Mouse (Mus musculus) lung, postnatal 10 days (tissue): ENCODE results near the gene Sorl1.
"Not testable (repeated sequence)": the region's sequence is repeated elsewhere in the genome, so short reads cannot be mapped to it uniquely, and the experiment has no call there.

Experiments
- DNase-seq: peaks from one replicate; pipeline ENCODE4 v3.0.0; 2021

Sorl1 gene

DNA sequence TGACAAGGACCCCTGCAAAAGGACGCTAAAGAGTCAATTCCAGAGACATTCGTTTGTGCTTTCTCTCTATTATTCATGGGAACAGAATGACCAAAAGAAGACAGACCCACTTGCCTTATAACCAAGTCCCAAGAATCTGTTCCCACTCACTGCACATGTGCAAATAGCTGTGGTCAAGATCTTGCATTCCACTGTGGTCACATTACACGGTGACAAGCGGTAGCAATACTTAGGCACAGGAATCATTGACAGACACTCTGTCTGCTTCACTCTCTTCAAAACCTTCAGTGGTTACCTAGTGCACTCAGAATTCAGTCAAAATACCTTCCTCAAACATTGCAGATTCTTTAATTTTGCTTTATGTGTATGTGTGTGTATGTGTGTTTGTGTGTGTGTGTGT, 36.2 kb downstream of the Sorl1 start:
- DNase-seq: peak; percentile 51

DNA sequence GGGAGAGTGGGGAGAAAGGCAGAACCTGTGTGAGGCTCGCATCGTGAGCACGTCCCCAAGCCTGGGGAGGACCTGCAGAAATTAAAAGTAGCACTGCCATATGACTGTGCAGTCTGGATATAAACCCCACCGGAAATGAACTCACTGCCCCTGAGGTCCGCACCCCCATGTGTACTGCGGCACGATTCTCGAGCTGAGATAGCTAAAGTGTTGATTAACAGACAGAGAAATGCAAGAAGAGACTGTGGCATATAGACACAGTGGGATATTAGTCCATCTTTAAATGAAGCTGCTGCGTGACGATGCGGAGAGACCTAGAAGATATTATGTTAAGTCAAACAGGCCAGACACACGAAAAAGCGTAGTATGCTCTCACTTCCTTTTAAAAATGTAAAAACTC, 38.1 kb downstream of the Sorl1 start:
- no peak for DNase-seq

GRCm38 (mm10) chr9:42083661-42084067, 40.4 kb downstream of the Sorl1 start:
- DNase-seq: no peak

GRCm38 (mm10) chr9:42081681-42082530, 42.2 kb downstream of the Sorl1 start:
- no peak for DNase-seq

DNA sequence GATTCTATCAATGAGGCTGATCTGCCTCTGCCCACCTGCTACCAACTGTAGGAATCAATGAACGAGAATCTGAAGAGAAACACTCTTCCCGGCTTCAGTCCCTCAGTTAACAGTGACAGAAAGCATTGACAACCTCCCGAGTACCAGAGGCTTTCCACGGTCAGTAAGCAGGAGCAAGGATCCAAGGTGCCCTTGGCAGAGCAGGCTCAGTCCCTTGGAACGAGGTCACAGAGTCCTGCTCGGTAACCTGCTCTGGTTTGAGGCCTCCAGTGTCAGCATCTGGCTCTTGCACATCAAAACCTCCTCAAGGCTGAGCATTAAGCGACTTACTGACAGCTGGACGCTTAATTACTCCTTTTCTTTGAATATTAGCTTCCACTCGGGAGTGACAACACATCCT, 43.4 kb downstream of the Sorl1 start:
- DNase-seq: no peak

DNA sequence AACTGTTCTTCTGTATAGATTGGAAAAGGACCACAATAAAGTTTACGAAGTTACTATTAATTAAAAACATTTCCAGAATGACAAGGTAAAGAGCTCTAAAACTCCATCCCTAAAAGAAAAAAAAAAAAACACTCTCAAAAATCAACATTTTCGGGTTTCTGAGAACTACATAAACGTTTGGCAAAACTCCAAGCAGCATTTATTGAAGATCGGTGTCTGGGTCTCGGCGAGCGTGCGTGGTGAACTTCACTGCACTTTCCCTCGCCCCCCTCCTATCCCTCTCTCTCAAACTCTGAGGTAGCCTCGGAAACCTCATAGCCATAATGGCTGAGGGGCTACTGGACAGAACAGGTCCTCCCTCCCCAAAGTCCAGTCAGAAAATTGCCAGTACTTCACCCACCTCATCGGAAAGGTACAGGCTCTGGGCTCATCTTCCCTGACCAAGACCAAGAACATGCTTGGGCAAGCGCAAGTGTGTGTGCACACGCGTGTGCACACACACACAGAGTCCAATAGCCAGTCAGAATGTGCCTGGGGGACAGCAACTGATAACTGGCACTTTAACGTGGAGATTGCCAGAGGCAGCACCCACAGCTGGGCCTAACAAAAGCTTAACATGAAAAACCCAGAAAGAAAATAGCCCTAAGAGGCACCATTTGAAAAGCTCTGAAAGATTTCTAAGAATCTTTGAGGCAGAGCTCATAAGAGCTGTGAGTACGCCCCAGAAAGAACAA, 46.8 kb downstream of the Sorl1 start:
- DNase-seq: no peak

- no peak for DNase-seq
Observed at GRCm38 (mm10) chr9:42076256-42076849, 47.7 kb downstream of the Sorl1 start.

DNA sequence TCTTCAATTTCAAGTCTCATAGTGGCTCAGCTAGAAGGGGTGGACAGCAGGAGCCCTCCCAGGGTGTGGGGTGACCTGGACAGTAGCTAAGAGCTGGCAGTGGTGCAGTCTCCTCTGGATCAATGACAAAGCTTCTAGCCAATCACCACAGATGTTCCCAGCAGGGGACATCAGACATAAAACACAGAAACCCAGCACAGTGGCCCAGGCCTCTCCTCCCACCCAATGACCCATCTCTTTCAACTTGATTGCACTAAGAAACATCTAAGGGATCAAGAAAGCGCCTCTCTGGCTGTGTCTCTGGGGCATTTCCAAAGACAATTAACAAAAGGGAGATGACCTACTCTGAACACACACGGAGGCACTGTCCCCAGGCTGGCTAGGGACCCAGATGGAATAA, 48.9 kb downstream of the Sorl1 start:
- no peak for DNase-seq

- peak; percentile 69 for DNase-seq
Observed at GRCm38 (mm10) chr9:42072010-42072409, 52.1 kb downstream of the Sorl1 start.

DNA sequence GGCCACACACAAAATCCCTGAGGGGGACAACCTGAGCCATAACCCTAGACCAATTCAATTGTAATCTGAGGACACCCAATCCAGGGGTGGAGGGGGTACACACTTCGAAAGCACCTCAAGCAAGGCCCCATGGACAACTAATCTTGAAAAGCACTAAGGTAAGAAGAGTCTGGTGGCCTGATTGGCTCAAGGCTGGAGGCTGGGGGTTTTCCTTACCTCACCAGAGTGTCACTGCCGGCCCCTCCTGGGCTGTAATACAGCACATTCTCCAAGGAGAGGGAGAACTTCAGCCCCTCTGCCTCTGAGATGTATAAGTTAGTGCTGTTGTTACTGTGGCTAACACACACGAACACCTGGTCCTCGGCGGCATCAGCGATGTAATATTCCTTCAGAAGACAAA, 53.2 kb downstream of the Sorl1 start:
- DNase-seq: no peak

GRCm38 (mm10) chr9:42069471-42069870, 54.6 kb downstream of the Sorl1 start:
- DNase-seq: no peak

DNA sequence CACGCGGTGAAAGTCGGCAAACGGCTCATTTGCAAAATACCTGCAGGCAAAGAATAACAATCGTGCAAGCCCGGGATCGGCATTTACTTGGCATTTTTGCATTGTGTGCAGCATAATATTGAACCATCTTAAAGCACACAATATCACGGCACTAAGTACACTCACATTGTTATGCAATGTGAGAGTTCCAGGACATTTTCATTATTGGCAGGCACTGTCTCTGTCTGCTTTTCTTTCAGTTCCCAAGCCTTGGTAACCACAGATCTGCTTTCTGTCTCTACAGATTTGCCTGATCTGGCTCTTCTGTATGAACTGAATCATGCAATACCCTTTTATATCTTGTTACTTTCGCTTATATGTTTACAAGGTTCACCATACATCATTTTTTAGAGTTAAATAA, 56.1 kb downstream of the Sorl1 start:
- DNase-seq: no peak

DNA sequence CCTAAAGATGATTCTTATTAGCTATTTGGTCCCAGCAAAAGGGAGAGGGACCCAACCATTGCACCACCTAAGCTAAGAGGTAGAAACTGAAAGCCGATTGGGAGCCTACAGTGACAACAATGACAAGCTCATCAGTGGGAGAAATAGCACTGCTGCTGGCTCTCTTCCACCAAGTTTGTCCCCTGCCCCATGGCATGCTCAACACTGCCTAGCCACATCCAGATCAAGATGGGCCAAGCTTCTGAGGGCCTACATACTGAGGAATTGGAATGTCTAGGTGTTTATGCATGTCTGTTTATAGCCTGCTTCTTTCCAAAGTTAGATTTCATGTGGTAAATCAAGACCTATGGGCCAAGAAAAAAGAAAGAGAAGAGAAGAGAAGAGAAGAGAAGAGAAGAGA, 58.3 kb downstream of the Sorl1 start:
- DNase-seq: no peak

- DNase-seq: no peak
Observed at GRCm38 (mm10) chr9:42063391-42063790, 60.7 kb downstream of the Sorl1 start.

GRCm38 (mm10) chr9:42062269-42062668, 61.8 kb downstream of the Sorl1 start:
- DNase-seq: no peak

DNA sequence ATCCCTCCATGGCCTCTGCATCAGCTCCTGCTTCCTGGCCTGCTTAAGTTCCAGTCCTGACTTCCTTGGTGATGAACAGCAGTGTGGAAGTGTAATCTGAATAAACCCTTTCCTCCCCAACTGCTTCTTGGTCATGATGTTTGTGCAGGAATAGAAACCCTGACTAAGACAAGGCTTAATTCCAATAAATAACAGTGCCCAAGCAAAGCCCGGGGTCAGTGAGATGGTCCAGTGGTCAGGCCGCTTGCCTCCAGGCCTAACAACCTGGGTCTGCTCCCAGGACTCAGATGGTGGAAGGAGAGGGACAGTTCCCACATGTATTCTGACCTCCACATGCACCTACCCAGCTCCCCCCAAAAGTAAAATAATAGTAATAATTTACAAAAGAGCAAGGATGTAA, 65.1 kb downstream of the Sorl1 start:
- not testable (repeated sequence) for DNase-seq

- DNase-seq: no peak
Observed at GRCm38 (mm10) chr9:42056591-42056990, 67.5 kb downstream of the Sorl1 start.

- no peak for DNase-seq
Observed at GRCm38 (mm10) chr9:42055378-42055777, 68.7 kb downstream of the Sorl1 start.

GRCm38 (mm10) chr9:42054339-42055272, 69.5 kb downstream of the Sorl1 start:
- peak; percentile 55 for DNase-seq

DNA sequence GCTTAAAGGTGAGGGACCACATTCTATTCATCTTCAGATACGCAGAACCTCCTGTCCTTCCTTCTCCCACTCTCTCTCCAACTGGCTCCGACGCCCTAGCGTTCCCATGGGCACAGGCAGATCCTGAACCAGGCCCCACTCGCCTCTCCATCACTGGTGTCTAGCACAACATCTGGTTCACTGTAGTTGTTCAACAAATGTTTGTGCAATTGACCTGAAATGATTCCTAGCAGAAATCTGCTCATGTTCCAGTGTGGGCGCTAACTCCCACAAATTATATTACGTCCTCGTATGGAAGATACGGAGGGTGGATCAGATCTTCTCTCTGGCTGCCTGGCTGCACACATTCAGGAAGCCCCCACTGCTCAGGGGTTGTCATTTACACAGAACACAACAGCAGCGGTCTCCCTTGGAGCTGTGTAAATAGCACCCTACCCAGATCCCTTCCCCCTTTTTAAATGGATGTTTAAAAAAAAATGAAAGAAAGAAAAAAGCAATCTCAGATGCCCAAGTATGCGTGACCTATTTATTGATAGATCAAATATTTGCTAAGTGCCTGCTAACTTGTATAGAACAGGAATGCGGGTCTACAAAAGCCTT, 70.4 kb downstream of the Sorl1 start:
- no peak for DNase-seq

GRCm38 (mm10) chr9:42052713-42053356, 71.3 kb downstream of the Sorl1 start:
- DNase-seq: peak; percentile 78

GRCm38 (mm10) chr9:42048542-42048941, 75.6 kb downstream of the Sorl1 start:
- DNase-seq: no peak
